Mouse (Mus musculus) hindbrain, embryonic 12.5 days (tissue): ENCODE measurements around the gene Cflar. TPM values are rescaled to one million over a fixed set of nuclear protein-coding genes. Genes with fewer than 3 reads are reported as not detected.

Experiments used
- ATAC-seq: fragments of 200-750 bp; cut with Nextera tagmentation; 2 replicates; pipeline ENCODE4 v1.8.0; 2017; ENCODE audit warnings: moderate TSS enrichment; ENCODE audit not compliant: low FRiP score
- H3K27ac ChIP-seq: fragments of 300-500 bp; sonication (generic); 2 replicates; pipeline ENCODE4 v1.5.1; 2016; ENCODE audit warnings: mild to moderate bottlenecking
- H3K27me3 ChIP-seq: fragments of 300-500 bp; sonication (generic); 2 replicates; pipeline ENCODE4 v1.6.1; 2016; ENCODE audit warnings: mild to moderate bottlenecking
- H3K36me3 ChIP-seq: fragments of 300-500 bp; sonication (generic); 2 replicates; pipeline ENCODE4 v1.6.1; 2016; ENCODE audit warnings: mild to moderate bottlenecking
- H3K4me1 ChIP-seq: fragments of 300-500 bp; sonication (generic); 2 replicates; pipeline ENCODE4 v1.6.1; 2016
- H3K4me2 ChIP-seq: fragments of 300-500 bp; sonication (generic); replicated peaks from 2 replicates; pipeline ENCODE4 v1.6.1; 2016; ENCODE audit warnings: mild to moderate bottlenecking
- H3K4me3 ChIP-seq: fragments of 300-500 bp; sonication (generic); 2 replicates; pipeline ENCODE4 v1.5.1; 2016; ENCODE audit warnings: mild to moderate bottlenecking
- H3K9ac ChIP-seq: fragments of 300-500 bp; sonication (generic); 2 replicates; pipeline ENCODE4 v1.6.1; 2016; ENCODE audit warnings: mild to moderate bottlenecking, moderate library complexity
- H3K9me3 ChIP-seq: fragments of 300-500 bp; sonication (generic); replicated peaks from 2 replicates; pipeline ENCODE4 v1.6.1; 2016; ENCODE audit warnings: mild to moderate bottlenecking
- WGBS: fragments of 180-500 bp; shearing (Covaris S2); methylation state at CpG from one replicate; pipeline ENCODE4 v1.1.7; 2016; 5-methylcytosine and 5-hydroxymethylcytosine counted together
- polyA plus RNA-seq: library from polyadenylated mRNA; unstranded; fragments of >200 nt; fragmentation: Nextera tagmentation; extraction: Ambion mirVana; gene quantifications from 2 replicates; pipeline ENCODE4 v1.2.1, GENCODE M21; 2016

The Cflar gene
- polyA plus RNA-seq, 1 experiment from 2014 or later: 22.6 TPM

- 0 out of 2 replicates have a peak, but pooled peaks cover 2% of the 10 kb centered on the region for H3K4me1 ChIP-seq
- no peaks in the 10 kb centered on the region for H3K9me3 ChIP-seq
- 0 out of 2 replicates have a peak, but pooled peaks cover 2% of the 10 kb centered on the region for H3K36me3 ChIP-seq
- H3K27ac ChIP-seq: peak overlapping the region; percentile 58; the same call in 1 of the 2 replicates
- no peak for ATAC-seq
- peak overlapping the region; percentile 61 for H3K4me3 ChIP-seq
- peak overlapping the region; percentile 65 for H3K4me2 ChIP-seq
- 66% methylated on average over 4 of the region's 4 CpGs for WGBS
- 0 out of 2 replicates have a peak overlapping the region, but pooled peaks have one; percentile 44 for H3K9ac ChIP-seq
- H3K27me3 ChIP-seq: no peaks in the 10 kb centered on the region
Observed at GRCm38 (mm10) chr1:58713893-58714231, 2.6 kb downstream of the Cflar start.

- ATAC-seq: no peak
- Histone ChIP-seq H3K4me2 (peak overlapping the region; percentile 65), H3K4me1 (0 out of 2 replicates have a peak, but pooled peaks cover 2% of the 10 kb centered on the region), H3K4me3 (peak overlapping the region; percentile 61), H3K27ac (no peak overlapping the region), H3K9ac (0 out of 2 replicates have a peak overlapping the region, but pooled peaks have one; percentile 44), H3K36me3 (0 out of 2 replicates have a peak, but pooled peaks cover 2% of the 10 kb centered on the region), H3K9me3 (no peaks in the 10 kb centered on the region), H3K27me3 (no peaks in the 10 kb centered on the region)
- 86% methylated on average over 1 of the region's 1 CpGs for WGBS
Observed at GRCm38 (mm10) chr1:58714361-58714760, 3.1 kb downstream of the Cflar start.

- no peaks in the 10 kb centered on the region for H3K27me3 ChIP-seq
- H3K9me3 ChIP-seq: no peaks in the 10 kb centered on the region
- H3K4me3 ChIP-seq: no peak overlapping the region
- no peak overlapping the region for H3K27ac ChIP-seq
- H3K4me1 ChIP-seq: 0 out of 2 replicates have a peak, but pooled peaks cover 2% of the 10 kb centered on the region
- no peak overlapping the region for H3K4me2 ChIP-seq
- H3K36me3 ChIP-seq: 0 out of 2 replicates have a peak, but pooled peaks cover 2% of the 10 kb centered on the region
- H3K9ac ChIP-seq: no peak overlapping the region
- no peak for ATAC-seq
Observed at GRCm38 (mm10) chr1:58715536-58715935, 4.2 kb downstream of the Cflar start.

- Histone ChIP-seq H3K4me3 (no peak overlapping the region), H3K9ac (no peak overlapping the region), H3K9me3 (no peaks in the 10 kb centered on the region), H3K4me2 (no peak overlapping the region), H3K27ac (no peak overlapping the region), H3K4me1 (0 out of 2 replicates have a peak, but pooled peaks cover 2% of the 10 kb centered on the region), H3K27me3 (no peaks in the 10 kb centered on the region), H3K36me3 (0 out of 2 replicates have a peak, but pooled peaks cover 2% of the 10 kb centered on the region)
- ATAC-seq: no peak
- WGBS: 68% methylated on average over 7 of the region's 7 CpGs
Observed at GRCm38 (mm10) chr1:58716162-58716882, 5.0 kb downstream of the Cflar start.

GRCm38 (mm10) chr1:58716883-58717220 lies 5.5 kb downstream of the Cflar start:
- H3K9ac ChIP-seq: no peak overlapping the region
- ATAC-seq: no peak
- no peak overlapping the region for H3K4me3 ChIP-seq
- H3K27me3 ChIP-seq: no peaks in the 10 kb centered on the region
- no peak overlapping the region for H3K27ac ChIP-seq
- H3K36me3 ChIP-seq: 0 out of 2 replicates have a peak, but pooled peaks cover 2% of the 10 kb centered on the region
- H3K4me2 ChIP-seq: no peak overlapping the region
- H3K9me3 ChIP-seq: no peaks in the 10 kb centered on the region
- H3K4me1 ChIP-seq: 0 out of 2 replicates have a peak, but pooled peaks cover 2% of the 10 kb centered on the region
- WGBS: 96% methylated on average over 4 of the region's 4 CpGs

GRCm38 (mm10) chr1:58717589-58718270 lies 6.4 kb downstream of the Cflar start:
- Histone ChIP-seq H3K9me3 (no peaks in the 10 kb centered on the region), H3K36me3 (0 out of 2 replicates have a peak, but pooled peaks cover 2% of the 10 kb centered on the region), H3K4me2 (no peak overlapping the region), H3K27ac (no peak overlapping the region), H3K9ac (no peak overlapping the region), H3K4me3 (no peak overlapping the region), H3K27me3 (no peaks in the 10 kb centered on the region), H3K4me1 (0 out of 2 replicates have a peak, but pooled peaks cover under 1% of the 10 kb centered on the region)
- WGBS: 95% methylated on average over 8 of the region's 8 CpGs
- ATAC-seq: no peak

GRCm38 (mm10) chr1:58719356-58719945 lies 8.1 kb downstream of the Cflar start:
- H3K4me3 ChIP-seq: no peak overlapping the region
- no peak overlapping the region for H3K9ac ChIP-seq
- ATAC-seq: no peak
- H3K9me3 ChIP-seq: no peaks in the 10 kb centered on the region
- no peak overlapping the region for H3K27ac ChIP-seq
- WGBS: 88% methylated on average over 7 of the region's 7 CpGs
- no peaks in the 10 kb centered on the region for H3K27me3 ChIP-seq
- no peak overlapping the region for H3K4me2 ChIP-seq
- H3K36me3 ChIP-seq: 0 out of 2 replicates have a peak, but pooled peaks cover 2% of the 10 kb centered on the region
- H3K4me1 ChIP-seq: no peaks in the 10 kb centered on the region; the same call in 1 of the 2 replicates

GRCm38 (mm10) chr1:58720090-58720489 lies 8.8 kb downstream of the Cflar start:
- no peaks in the 10 kb centered on the region for H3K9me3 ChIP-seq
- H3K36me3 ChIP-seq: 0 out of 2 replicates have a peak, but pooled peaks cover 2% of the 10 kb centered on the region
- H3K4me2 ChIP-seq: no peak overlapping the region
- H3K27me3 ChIP-seq: no peaks in the 10 kb centered on the region
- no peak overlapping the region for H3K27ac ChIP-seq
- 92% methylated on average over 8 of the region's 8 CpGs for WGBS
- H3K4me1 ChIP-seq: no peaks in the 10 kb centered on the region; the same call in 1 of the 2 replicates
- no peak for ATAC-seq
- H3K9ac ChIP-seq: no peak overlapping the region
- no peak overlapping the region for H3K4me3 ChIP-seq

- no peaks in the 10 kb centered on the region for H3K9me3 ChIP-seq
- H3K4me3 ChIP-seq: no peak overlapping the region
- H3K4me2 ChIP-seq: no peak overlapping the region
- H3K9ac ChIP-seq: no peak overlapping the region
- no peaks in the 10 kb centered on the region; the same call in 1 of the 2 replicates for H3K4me1 ChIP-seq
- ATAC-seq: no peak
- WGBS: 90% methylated on average over 4 of the region's 4 CpGs
- no peaks in the 10 kb centered on the region for H3K27me3 ChIP-seq
- no peak overlapping the region for H3K27ac ChIP-seq
- H3K36me3 ChIP-seq: 0 out of 2 replicates have a peak, but pooled peaks cover 2% of the 10 kb centered on the region
Observed at GRCm38 (mm10) chr1:58720988-58721387, 9.7 kb downstream of the Cflar start.

GRCm38 (mm10) chr1:58722115-58722938 lies 11.0 kb downstream of the Cflar start:
- H3K4me1 ChIP-seq: no peaks in the 10 kb centered on the region; the same call in 1 of the 2 replicates
- H3K4me3 ChIP-seq: no peak overlapping the region
- 93% methylated on average over 11 of the region's 11 CpGs for WGBS
- no peak overlapping the region for H3K27ac ChIP-seq
- H3K9ac ChIP-seq: no peak overlapping the region
- H3K36me3 ChIP-seq: no peaks in the 10 kb centered on the region
- no peaks in the 10 kb centered on the region for H3K27me3 ChIP-seq
- H3K4me2 ChIP-seq: no peak overlapping the region
- ATAC-seq: no peak
- no peaks in the 10 kb centered on the region for H3K9me3 ChIP-seq

- Histone ChIP-seq H3K4me2 (no peak overlapping the region), H3K27ac (no peak overlapping the region), H3K27me3 (no peaks in the 10 kb centered on the region), H3K4me3 (no peak overlapping the region), H3K36me3 (0 out of 2 replicates have a peak, but pooled peaks cover 3% of the 10 kb centered on the region), H3K4me1 (no peaks in the 10 kb centered on the region; the same call in 1 of the 2 replicates), H3K9me3 (no peaks in the 10 kb centered on the region), H3K9ac (no peak overlapping the region)
- ATAC-seq: no peak
- 66% methylated on average over 7 of the region's 7 CpGs for WGBS
Observed at GRCm38 (mm10) chr1:58723062-58723808, 11.9 kb downstream of the Cflar start.
